Mouse (Mus musculus) myocyte (in vitro differentiated cells): ENCODE results near the gene Ppp2ca.

Source experiments
- CEBPB ChIP-seq: IDR thresholded peaks from 2 replicates; pipeline ENCODE4 v1.6.1; 2011; ENCODE audit warnings: mild to moderate bottlenecking, moderate library complexity; ENCODE audit not compliant: poor library complexity, insufficient read depth, severe bottlenecking
- MAX ChIP-seq: IDR thresholded peaks from one replicate; pipeline ENCODE4 v1.6.1; 2011; ENCODE audit warnings: low read depth, mild to moderate bottlenecking, control low read depth
- POLR2A ChIP-seq: IDR thresholded peaks from one replicate; pipeline ENCODE4 v1.6.1; 2011; ENCODE audit warnings: low read depth, mild to moderate bottlenecking, control low read depth, moderate library complexity; ENCODE audit not compliant: insufficient read length

GRCm38 (mm10) chr11:52102977-52103376 lies 4.5 kb downstream of the Ppp2ca start:
- no peak for TF ChIP-seq POLR2A
- no peak for TF ChIP-seq CEBPB
- TF ChIP-seq MAX: no peak
